Mouse (Mus musculus) left cerebral cortex, postnatal 36 days (tissue): ENCODE data around the gene Iqcf4. TPM values are rescaled to one million over a fixed set of nuclear protein-coding genes. Genes with fewer than 3 reads are reported as not detected.
A peak's percentile ranks its signal among the peaks of the same experiment; 100 is the strongest.
"Not testable (repeated sequence)": the region's sequence is repeated elsewhere in the genome, so short reads cannot be mapped to it uniquely, and the experiment has no call there.

Experiments
- DNase-seq, 2 experiments: peaks; one replicate each; pipeline ENCODE4 v3.0.0; 2021 to 2022; ENCODE audit warnings: low spot score in 2 of 2, mixed read lengths in 1 of 2
- intact Hi-C: fragments of 180-260 bp; cut with DNase I; formaldehyde crosslinking; loops from one replicate; pipeline ENCODE4 v1.15.1; 2025
- total RNA-seq, 2 experiments: library from RNA; stranded (reverse); gene quantifications; 2 replicates each; pipeline ENCODE4 v1.2.3; 2021

The Iqcf4 gene
- not detected for total RNA-seq

DNA sequence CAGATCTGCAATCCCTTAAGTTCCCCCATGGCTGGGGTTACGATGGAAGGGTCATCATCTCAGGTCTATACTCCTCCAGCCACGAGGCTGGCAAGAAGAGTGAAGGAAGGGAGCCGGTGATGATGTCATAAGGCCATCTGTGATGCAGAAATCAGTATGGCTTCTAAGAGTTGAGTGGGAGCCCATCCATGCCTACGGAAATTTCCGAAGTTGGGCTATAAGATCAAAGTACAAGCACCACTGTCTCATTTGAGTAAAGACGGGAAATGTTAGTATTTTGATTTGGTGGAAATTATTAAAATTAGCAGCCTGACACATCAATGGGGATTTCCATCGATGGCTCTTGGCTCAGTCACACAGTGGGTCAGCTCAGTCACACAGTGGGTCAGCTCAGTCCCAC lies at the start of gene Iqcf4:
TSS of gene Iqcf4 (minus strand) at position 101 of the 400 bp plus-strand sequence.
- DNase-seq: no peak
- intact Hi-C loops: no loop called here

DNA sequence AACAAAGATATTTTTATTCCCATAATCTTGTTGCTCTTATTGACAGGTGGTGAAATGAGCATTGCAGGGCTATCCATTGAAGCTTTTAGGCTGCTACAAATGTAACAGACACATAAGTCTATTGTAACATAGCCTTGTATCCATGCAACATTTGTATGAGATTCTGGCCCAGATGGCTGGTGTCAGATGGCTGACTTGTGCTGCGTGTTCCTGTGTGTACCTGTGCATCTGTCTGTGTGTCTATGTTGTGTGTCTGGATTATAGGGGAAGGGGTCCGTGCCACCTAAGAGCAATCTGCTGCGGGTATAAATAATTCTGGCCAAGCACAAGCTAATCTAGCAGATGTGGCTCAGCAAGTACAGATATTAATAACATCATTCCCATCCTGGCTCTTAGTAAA lies 46.7 kb upstream of the Iqcf4 start:
- intact Hi-C loops: no loop called here
- no peak for DNase-seq

DNA sequence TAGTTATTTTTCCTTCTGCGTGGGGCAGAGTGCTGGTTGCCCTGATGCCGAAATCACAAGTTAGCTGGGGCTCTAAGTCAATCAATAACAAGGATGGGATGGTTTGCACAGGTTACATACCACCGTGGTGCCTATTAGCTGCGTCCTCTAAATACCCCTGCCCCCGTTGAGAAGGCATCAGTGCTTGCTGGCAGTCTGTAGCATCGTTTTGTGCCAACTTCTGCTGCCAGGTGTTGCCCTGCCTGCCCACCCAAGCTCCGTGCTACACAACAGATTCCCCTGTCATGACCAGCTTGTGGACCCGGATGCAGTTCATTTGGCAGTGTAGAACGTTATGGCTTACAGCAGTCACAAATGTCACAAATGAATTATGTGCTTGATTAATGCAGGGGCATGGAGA lies 45.5 kb upstream of the Iqcf4 start:
- no peak for DNase-seq
- intact Hi-C loops: no loop called here

DNA sequence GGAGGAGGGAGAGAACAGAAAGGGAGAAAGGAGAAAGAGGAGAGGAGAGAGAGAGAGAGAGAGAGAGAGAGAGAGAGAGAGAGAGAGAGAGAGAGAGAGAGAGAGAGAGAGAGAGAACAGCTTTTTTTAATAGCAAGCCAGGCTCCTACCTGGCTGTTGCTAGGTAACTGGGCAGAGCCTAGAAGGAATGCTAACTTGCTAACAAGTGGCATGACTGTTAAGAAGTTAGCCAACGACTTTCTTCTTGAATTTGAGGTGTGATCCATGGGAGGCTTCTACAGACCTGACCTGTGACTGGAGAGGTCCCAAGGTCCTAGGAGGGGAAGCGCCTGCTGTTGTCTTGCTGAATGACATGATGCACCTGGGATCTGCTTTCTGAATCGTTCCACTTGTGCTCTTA lies 43.8 kb upstream of the Iqcf4 start:
- no peak for DNase-seq
- intact Hi-C loops: no loop called here

DNA sequence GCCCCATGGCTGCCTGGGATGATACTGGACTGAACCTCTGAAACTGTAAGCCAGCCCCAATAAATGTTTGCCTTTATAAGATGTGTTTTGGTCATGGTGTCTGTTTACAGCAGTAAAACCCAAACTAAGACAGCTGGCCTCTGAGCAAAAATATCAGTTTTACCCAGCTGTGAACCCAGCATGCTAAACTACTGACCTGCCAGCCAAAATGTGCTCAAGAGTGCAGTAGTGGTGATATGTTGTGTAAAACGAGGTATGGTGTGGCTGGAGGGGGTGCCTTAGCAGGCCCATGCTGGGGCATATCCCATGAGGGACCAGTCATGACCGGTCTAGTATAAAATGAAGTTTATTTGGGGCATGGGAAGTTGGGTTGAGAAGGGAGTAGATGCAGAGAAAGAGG lies 43.2 kb upstream of the Iqcf4 start:
- no peak for DNase-seq
- intact Hi-C loops: no loop called here

DNA sequence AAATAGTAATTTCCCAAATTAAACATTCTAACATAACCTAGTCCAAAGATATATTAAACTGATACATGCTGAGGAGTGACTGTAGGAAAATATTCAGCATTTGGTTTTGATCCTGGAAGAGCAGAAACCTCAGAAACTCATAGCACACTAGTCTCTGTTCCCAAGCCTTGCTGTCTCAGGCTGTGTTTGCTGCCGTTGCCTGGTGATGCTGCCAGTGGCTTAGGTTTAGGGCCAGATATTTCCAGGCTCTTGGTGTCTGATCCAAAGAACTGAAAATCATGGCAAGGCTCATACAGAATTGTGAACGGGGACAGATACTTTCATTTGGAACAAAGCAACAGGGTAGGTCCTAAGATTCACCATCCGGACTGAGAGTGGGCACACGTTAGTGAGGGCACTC lies 39.9 kb upstream of the Iqcf4 start:
- no peak for DNase-seq
- intact Hi-C loops: no loop called here

DNA sequence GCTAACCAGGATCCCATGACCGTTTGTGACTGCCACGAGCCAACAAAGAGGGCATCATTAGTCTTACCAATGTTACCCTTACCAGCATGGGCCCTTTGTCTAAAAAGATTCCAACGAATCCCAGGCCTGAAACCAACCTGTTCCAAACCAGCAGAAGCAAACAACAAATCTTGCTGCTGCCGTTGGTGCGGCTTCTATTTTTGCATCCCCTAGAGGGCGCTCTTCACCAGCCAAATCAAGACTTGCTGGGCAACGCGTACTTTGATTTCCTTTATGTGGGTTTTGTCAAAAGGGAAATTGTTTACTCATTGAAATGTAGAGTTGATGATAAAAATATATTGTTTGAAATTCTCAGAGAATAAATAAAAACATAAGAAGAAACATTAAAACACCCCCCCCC lies 29.8 kb upstream of the Iqcf4 start:
- peak; percentile 50 to 62 for DNase-seq
- intact Hi-C loops: loop anchor here (2.0 kb wide), 1 partner anchor 42 kb away; no protein-coding TSS in a partner anchor

DNA sequence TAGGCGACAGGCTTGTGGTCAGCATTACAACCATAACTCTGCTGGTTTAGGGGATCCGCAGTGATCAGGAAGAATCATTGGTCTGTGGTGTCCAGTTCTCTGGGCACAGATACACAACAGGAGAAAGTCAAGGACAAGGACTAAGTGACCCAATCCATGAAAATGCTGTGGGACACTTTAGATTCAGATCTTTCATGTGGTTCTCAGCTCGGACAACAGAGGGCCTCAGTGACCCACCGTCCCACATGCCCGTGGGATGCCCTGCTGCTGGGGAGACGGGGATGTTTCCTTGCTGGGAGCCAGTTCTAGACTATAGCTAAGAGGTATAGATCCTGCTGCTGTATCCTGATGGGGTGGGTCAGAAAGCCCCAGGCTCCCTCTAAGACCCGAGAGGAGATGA lies 27.7 kb upstream of the Iqcf4 start:
- DNase-seq: no peak
- intact Hi-C loops: loop anchor here (5.0 kb wide), 1 partner anchor 66 kb away; no protein-coding TSS in a partner anchor

DNA sequence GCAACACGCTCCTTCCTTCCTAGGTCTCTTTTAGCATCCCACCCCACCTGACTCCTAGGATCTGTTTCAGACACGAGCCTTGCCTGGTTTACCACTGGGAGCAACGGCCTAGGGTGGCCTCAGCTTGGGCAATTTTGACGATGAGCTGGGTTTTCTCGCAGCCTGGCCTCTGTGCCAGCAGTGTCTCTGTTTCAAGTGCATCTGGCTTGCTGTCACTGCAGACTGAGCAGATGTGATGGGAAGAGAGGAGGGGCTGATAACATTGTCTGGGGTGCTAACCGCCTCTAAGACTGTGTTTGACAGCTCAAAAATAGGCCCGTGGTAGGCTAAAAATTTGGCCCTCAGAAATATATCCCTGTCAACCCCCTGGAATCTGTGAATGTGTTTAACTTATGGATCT lies 25.0 kb upstream of the Iqcf4 start:
- intact Hi-C loops: loop anchor here (5.0 kb wide), 1 partner anchor 64 kb away; no protein-coding TSS in a partner anchor
- peak in 1 of 2 experiments; percentile 67 for DNase-seq

DNA sequence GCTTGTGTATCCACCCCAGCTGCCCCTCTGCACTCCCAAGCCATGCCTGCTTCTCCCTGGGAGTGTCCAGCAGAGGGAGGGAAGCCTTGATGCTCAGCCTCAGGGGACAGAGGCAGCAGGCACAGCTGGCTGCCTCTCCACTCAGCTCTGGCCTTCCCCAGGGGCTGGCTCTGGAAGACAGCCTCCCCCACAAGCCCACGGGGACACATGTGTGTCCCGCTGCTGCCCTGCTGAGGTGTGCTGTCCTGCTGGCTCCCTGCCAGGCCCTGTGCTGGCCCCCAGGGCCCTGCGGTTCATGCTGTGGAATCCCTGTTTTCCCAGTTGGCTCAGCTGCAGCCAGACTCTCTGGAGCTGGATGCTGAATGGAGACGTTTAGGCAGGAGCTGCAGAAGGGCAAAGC lies 24.6 kb upstream of the Iqcf4 start:
- intact Hi-C loops: loop anchor here (5.0 kb wide), 1 partner anchor 63 kb away; no protein-coding TSS in a partner anchor
- not testable (repeated sequence) for DNase-seq

DNA sequence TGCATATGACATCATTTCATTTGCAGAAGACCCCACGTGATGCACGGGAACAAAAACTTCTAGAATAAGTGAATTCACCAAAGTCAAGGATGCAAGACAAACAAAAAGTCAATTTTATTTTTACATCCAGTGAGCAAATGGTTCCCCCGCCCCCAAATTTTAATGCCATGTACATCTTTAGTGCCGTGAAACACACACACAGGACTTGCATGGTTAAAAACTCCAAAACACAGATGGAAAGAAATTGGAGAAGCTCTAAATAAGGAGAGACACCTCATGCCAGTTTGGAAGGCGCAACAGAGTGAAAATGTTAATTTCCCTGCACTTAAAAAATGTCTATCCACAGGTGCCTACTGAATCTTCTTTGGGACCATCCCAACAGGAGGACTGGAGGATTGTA lies 21.4 kb upstream of the Iqcf4 start:
- intact Hi-C loops: no loop called here
- no peak for DNase-seq

DNA sequence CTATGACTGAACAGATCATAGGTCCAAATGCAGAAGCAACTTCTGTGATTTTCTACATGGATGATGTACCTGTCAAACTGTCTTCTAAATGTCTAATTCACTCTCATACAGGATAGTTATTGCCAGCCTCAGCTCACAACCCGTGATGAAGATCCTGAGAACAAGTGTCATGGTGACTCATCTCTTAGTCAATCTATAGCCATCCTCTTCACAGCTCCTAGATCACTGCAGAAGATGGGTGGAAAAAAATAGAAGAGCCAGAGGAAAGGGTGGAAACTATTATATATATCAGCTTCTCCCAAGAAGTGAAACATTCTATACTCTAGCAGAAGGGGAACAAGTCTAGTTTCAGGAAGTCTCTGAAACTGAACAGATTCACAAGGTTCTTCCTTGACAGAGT lies 11.8 kb upstream of the Iqcf4 start:
- intact Hi-C loops: no loop called here
- DNase-seq: no peak

DNA sequence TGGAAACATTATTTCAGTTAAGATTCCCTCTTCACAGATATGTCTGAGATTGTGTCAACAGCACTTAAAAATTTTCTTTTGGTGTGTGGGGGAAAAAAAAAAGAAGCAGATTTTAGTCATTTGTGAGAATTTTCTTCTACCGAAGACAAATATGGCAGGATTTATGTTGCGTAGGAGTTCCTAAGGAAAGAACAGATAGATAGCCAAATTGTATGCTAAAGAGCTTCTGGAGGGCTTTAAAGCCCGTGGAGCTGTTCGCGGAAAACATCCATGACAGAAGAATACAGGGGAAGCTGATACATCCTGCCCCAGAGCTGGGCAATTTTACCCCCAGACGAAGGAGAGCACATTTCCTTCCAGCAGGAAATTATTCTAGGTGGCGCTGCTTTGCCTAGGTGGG lies 9.2 kb upstream of the Iqcf4 start:
- intact Hi-C loops: no loop called here
- DNase-seq: peak in 1 of 2 experiments; percentile 32

DNA sequence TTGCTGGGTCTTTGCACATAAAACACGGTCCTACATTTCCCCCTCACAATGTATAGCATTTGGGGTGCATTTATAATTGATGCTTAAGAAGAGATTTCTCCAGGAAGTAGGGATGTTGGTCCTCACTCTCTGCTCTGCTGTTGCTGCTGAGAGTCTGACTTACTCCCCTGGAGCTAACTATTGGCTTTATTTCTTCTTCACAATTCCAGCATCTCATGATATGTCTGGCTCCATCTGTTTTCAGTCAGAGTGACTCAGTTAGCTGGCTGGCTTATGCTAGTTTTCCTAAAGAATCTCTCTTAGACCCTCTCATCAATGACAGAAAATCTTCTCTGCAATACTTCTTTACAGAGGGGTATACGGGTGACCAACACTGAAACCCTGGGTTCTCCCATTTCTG lies 5.3 kb upstream of the Iqcf4 start:
- DNase-seq: no peak
- intact Hi-C loops: no loop called here

DNA sequence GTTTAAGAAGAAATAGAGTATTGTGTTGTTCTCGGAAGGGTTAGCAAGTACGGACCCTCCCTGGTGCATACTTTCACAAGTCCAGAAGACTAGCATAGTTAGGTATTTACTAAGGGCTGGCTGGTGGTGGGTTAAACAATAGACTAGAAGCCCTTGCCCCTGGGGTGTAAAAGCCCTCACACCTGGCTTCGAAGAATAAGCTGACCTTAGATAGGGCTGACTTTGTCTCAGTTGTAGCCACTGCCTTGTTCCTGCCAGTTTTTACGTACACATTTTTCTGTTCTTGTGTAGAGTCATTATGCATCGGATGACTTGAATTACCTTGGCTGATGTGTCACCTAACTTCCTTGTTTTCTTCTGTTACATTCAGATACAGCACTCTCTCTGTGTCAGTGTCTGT lies 2.6 kb upstream of the Iqcf4 start:
- DNase-seq: no peak
- intact Hi-C loops: no loop called here

DNA sequence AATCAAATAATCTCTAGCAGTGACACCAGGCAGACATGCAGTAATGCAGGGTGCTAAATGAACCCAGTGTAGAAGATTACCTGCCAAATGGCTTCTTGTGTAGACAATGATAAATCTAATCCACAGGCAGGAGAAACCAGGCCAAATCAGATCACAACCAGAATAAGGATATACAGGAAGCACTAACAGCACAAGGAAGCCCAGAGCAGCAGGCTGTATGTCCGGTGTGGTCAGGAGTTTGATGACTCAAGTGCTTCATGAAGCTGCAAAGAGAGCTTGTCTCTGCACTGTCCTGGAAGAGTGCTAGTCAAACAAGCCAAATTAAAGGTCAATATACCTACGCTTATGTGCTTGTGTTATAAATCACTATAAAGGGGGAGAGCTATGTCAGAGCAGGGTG lies 1.4 kb upstream of the Iqcf4 start:
- intact Hi-C loops: no loop called here
- no peak for DNase-seq

DNA sequence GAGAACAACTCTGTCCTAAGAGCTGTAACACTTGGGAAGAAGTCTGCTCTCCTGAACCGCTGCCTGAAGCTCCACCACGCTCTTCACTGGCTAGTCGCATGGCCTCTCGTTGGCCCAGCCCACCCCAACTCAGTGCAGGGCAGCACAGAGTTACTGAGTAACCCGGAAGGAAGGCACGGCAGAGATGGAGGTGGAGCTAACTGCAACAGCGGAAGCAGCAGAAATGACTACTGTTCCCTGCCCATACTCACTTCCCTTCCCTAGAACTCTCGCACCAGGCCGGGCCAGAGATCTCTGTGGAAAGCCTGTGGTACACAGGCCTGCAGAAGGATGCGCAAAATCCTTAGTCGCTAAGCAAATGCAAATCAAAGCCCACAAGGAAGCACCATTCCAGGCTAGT lies 4.4 kb downstream of the Iqcf4 start:
- DNase-seq: no peak
- intact Hi-C loops: no loop called here

DNA sequence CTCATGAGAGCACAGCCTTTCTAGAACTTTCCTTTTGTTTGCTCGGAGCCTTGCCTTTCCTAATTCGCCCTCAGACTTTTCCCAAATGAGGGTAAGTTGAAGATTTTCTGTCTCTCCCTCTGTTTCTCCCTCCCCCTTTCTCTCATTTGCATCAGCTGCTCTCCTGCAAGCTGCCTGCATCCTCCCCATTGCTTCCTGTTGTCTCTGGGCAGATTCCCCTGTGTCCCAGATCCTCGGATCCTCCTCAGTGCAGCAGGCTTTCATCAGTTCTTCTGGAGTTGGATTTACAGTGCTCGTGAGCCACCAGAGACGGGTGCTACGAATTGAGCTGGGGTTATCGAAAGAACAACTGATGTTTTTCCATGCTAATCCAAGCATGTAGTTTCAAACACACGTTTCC lies 6.8 kb downstream of the Iqcf4 start:
- no peak for DNase-seq
- intact Hi-C loops: no loop called here

DNA sequence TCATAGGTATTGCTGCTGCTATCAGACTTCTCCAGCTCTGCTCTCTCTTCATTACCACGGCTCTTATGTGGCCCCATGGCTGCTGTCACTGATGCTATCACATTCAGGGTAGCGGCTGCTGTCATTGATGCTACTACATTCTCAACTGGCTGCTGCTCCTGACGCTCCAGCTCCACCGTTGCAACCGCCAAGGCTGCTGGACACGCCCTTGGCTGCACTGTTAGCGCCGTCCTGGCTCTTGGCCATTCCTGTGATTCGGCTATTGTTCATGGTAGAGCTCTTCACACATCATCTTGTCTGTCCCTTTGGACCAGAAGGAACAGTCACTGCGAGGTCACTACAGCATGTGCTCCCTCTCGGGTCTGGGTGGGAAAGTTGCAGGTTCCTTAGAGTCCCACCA lies 8.5 kb downstream of the Iqcf4 start:
- intact Hi-C loops: no loop called here
- DNase-seq: no peak

DNA sequence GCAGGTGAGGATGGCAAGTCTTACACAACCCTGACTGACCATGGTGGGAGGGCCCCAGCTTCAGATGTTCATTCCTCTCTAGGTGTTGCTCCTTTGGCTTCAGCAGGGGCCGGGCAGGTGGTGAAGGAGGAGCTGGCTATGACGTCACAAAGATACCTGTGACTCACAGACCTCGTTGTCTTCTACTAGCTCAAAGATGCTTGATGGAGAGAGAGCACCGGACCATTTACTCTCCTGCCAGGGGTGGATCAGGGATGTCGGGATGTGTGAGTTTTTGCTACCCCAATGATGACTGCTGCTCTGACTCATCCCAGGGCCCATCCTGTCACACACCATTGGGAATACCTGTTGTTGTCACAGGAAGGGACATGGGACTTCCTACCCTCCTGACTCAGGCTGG lies 9.3 kb downstream of the Iqcf4 start, which contains the start of gene Iqcf3:
TSS of gene Iqcf3 (minus strand) at position 101 of the 400 bp plus-strand sequence.
- no peak for DNase-seq
- intact Hi-C loops: no loop called here

DNA sequence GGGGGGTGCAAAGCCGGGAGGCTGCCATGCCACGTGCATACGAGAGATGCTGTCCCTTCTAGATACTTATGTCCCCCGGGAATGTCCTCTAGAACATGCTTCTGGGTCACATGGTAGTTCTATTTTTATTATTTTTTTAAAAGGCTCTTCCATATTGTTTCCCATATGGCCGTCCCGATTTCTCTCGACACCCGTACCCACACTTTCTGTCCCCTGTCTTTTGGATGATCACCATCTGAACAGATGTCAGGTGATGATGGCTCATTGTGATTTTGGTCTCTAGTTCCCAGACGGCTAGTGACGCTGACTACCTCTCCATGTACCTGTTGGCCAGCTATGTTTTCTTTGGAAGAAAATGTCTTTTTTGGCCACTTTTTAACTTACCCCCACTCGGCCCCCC lies 35.8 kb downstream of the Iqcf4 start:
- intact Hi-C loops: loop anchor here (5.0 kb wide), 2 partner anchors 62 to 107 kb away; no protein-coding TSS in a partner anchor
- peak; percentile 18 to 26 for DNase-seq

DNA sequence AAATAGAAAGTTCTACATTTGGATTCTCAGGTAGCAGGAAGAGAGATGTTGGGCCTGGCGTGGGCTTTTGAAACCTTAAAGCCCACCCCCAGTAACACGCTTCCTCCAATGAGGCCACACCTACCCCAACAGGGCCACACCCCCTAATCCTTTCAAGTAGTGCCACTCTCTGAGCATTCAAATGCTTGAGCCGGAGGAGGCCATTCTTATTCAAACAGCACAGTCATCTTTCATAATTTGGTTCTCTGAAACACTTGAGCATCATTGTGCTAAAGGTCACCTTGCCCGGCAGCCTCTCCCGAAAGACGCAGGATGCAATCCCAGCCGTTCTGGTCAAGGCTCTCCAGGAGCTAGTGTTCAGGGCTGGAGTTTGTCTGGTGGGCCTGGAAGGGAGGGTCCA lies 36.5 kb downstream of the Iqcf4 start:
- no peak for DNase-seq
- intact Hi-C loops: loop anchor here (5.0 kb wide), 2 partner anchors 63 to 108 kb away; no protein-coding TSS in a partner anchor
